Mouse (Mus musculus) urinary bladder, postnatal 10 days (tissue): ENCODE measurements around the gene Tmprss11a.

Source experiments
- DNase-seq: peaks from one replicate; pipeline ENCODE4 v3.0.0; 2022; ENCODE audit warnings: low spot score

The Tmprss11a gene

DNA sequence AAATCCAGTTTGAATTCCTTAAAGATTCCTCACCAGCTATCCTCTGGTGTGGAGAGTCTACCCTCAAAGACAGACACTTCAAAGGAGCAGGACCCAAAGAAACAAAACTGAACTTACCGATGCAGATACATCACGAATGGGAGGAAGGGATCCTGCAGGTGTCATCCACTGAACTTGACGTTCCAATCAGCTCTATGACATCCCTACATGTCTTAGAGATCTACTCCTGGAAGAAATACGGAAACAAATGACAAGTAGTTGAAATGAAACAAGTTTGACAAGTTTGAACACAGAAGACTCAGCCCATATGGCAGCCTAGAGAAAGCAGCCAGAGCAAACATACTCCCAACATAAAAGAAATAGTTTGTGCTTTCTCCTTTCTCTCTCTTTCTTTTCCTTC lies at the start of gene Tmprss11a:
TSS of gene Tmprss11a (minus strand) at position 101 of the 400 bp plus-strand sequence.
- DNase-seq = no peak

GRCm38 (mm10) chr5:86518500-86518899 lies 49.7 kb upstream of the Tmprss11a start, which contains the start of gene Tmprss11g:
Gene Tmprss11g (minus strand): TSS chr5:86518600.
- DNase-seq = no peak

- DNase-seq = no peak
Measured at GRCm38 (mm10) chr5:86511538-86511937, 42.7 kb upstream of the Tmprss11a start.

DNA sequence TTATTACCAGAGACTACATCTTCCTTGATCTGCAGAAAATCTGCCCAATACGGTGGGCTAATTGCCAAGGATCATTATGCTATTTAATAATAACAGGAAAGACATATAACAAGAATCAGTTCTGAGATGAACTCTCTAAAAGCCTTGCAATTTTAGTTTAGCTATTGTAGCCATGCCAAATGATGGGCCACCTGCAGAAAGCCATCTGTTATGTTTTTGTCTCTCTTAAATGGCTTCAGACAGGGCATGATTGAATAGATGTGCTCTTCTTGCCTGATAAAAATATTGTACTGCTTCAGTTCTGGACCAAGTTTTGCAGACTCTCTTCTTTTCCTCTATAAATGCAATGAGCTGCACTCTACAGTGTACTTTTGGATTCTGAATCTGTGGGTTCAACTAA lies 24.7 kb upstream of the Tmprss11a start:
- DNase-seq = no peak

DNA sequence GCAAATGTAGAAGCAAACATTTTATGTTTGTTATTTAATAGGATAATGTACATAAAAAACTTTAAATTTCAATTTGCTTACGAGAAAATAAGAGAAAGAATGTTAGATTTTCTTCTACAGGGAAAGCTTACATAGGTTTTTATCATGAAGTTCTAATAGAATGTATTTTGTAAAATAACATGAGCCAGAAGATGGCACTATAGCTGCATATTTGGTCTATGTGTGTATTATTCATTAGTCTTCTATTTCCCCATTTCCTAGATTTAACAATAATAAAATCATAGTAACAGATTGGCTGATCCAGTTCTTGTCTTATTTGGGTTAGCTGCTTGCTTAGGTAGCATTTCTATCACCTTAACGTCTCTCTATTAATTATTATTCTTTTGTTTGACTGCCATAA lies 13.8 kb upstream of the Tmprss11a start:
- no peak for DNase-seq

DNA sequence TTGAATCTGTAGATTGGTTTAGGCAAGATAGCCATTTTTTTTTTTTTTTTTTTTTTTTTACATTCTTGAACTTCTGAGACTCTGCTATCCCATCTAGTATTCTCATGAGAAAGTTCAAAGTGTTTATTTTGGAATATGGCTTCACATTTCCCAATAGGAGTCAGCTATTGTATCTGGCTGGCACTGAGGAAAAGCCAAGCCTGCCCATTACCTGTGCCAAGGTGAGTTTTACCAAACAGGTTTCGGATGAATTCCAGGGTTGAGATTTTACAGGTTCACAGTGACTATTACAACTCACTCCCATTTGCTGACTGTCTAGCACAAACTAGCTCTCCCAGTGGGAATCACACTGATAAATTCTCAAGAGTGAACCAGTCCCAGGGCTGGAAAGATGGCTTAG lies 13.2 kb upstream of the Tmprss11a start:
- no peak for DNase-seq

DNA sequence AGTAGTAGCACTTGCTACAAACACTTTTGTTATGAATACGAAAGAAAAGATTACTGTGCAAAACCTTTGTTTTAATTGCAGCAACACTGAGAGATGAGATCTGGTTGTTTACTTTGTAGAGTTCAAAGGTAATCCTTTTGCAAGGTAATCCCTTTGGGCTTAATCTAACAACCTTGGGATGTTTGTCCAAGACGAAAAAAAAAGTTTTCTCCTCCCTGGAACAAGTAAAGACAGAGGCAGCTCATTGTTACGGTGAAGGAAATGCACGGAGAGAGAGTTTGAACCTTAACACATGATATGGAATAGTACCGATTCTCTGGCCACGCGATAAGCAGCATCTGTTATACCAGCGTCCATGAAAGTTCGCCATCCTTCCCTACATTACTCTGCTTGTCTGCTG lies 5.1 kb upstream of the Tmprss11a start:
- DNase-seq = no peak

DNA sequence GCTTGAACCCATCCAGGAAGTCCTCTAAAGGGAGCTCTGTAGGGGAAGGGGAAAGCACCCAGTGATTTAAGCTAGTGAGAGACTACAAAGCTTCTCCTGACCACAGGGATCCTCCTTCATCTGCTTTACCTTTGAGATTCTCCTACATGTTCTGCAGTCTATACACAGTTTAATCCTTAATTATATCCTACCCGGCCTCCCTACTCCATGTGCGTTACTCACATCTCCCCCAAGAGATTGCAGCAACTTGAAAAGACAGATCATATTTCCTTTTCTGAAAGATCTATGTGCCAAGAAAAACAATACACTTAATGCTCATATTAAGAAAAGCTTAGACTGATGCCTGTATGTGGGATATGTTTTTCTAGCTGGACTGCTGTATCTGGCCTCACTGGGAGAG lies 29.5 kb downstream of the Tmprss11a start:
- no peak for DNase-seq

GRCm38 (mm10) chr5:86438548-86438947 lies 30.2 kb downstream of the Tmprss11a start:
- no peak for DNase-seq

- no peak for DNase-seq
Measured at GRCm38 (mm10) chr5:86432697-86433096, 36.1 kb downstream of the Tmprss11a start.

DNA sequence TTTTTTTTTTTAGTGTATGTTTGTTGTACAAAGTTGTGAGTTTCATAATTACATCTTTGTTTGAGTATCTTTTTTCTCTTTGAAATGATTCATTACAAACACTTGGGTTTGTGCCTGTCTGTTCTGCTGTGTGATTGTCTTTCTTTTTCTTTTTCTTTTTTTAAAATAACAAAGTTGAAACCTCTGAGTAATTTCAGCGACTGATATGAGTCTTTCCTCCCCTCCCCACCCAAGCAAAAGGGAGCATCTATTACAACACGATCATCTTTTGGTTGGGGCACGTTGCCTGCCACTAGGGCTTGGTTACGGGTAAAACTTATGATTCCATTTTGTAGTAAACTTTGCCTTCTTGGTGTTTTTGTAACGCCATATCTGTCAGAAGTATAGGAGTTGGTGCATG lies 37.7 kb downstream of the Tmprss11a start:
- DNase-seq = no peak

GRCm38 (mm10) chr5:86421323-86422028 lies 47.3 kb downstream of the Tmprss11a start:
- DNase-seq = no peak

DNA sequence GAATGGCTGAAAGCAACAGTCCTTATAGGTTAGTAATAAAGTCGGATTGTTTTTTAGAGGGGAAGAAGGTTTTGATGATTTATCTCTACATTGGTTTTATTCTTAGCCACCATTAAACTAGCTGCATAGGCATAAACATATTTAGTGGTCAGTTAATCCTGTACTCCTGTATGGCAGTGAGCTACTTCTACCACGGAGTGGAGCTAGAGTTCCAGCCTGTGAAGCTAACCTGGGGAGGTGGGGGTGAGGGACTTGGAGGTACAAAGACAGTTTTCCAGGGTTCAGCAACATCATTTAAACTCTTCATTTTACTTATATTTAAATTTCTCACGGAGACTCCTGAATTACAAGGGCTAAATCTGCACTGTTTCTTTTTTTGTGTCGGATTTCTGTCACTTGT lies 49.3 kb downstream of the Tmprss11a start:
- DNase-seq = no peak

DNA sequence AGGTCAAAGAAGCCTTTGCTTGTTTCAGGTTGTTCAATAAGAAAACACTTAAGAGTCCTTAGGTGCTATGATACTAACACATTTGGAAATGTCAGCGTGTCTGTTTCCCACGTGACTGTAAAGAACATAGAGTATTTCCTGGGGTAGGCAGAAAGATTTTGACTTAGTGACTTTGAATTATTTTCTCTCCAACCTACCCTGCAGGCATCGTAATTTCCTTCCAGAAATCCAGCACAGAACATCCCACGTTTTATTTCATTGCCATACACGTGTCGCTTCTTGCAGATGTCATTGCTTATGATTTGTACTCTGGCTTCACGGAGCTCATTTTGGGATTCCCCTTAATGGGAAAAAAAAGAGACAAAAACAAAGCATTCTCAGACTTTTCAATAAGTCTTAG lies 54.5 kb downstream of the Tmprss11a start:
- DNase-seq = no peak

DNA sequence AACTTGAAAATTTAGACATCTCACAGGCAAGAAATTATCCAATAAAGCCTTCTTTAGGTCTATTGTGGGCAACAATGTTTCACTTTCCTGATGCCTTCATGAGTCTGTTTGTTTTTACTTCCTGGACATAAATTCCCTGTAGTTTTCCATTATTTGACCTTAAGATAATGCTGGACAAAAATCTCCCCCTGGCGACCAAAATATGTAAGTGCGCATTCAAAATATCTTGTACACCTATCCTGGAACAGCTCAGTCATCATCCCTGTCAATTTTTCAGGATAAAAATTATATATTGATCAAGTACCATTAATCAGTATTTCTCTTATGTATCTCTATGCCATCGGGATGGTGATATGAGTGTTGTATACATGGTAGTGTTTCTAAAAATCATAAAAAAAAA lies 58.0 kb downstream of the Tmprss11a start:
- no peak for DNase-seq

GRCm38 (mm10) chr5:86407941-86408340 lies 60.8 kb downstream of the Tmprss11a start:
- DNase-seq = no peak

DNA sequence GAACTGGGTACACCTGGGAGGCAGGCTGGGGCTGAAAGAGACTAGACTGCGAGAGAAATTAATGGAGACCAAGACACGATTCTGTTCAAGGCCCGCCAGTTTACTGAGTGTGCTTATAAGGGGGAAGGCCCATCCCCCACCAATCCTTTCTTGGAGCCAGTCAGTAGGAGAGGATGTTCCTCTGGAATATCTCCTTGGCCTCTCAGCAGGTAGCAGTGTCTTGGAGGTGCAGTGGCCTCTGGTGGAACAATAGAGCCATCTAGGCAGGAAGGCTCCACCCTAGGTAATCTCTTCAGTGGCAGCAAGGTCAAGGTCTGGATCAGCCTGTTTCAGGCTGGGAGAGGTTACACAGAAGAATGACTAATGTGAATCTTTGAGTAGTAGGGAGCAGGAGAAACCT lies 61.6 kb downstream of the Tmprss11a start:
- DNase-seq = no peak

- DNase-seq = no peak
Measured at GRCm38 (mm10) chr5:86373320-86373719, 95.5 kb downstream of the Tmprss11a start, which contains the start of gene Tmprss11d. Gene Tmprss11d (minus strand): TSS chr5:86373420.
